Mouse (Mus musculus): ENCODE results near the gene Cyth4.

DNA sequence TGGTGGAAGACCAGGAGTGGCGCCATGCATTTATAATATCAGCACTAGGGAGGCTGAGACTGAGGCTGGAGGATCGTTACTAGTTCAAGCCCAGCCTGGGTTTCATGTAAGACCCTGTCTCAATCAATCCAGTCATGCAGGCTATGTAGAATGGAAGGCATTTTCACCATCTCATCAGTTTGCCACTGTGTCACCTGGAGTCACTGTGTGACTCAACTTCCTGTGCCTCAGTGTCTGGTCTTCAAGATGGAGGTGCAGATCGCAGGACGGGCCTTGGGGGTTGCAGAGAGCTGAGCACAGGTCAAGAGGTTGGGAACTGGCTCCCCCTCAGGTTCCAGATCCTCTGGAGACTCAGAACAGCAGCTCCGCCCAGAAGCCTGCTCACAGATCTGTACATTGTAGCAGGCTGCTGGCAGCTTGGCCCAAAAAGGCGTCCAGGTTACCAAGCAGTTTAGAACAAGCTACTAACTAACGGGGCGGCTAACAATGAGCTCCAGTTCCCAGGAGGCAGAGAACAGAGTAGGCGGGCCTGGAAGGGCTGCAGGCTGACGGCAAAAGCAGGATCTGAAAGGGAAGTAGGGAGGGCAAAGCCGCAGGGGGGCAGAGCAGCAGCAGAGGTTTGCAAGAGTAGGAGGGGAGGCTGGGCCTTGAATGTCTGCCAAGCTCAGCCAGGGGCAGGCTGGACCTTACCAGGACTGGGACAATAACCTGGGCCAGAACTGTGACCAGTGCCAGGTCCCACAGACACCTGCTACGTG, 14.0 kb downstream of the Cyth4 start:
- TF ChIP-seq CTCF (IDR thresholded peaks at IDR 0.05; ENCODE audit: low read depth) (no peak), EP300 (IDR thresholded peaks at IDR 0.05; ENCODE audit: low read depth) (no peak)

All from heart, postnatal 0 days (tissue).